Mouse (Mus musculus) kidney, adult 8-10 months (tissue): ENCODE results near the gene Bloc1s1.

ENCODE experiments used
- DNase-seq, 2 experiments: peaks; one replicate each; pipeline ENCODE4 v3.0.0; 2022

Gene Bloc1s1

DNA sequence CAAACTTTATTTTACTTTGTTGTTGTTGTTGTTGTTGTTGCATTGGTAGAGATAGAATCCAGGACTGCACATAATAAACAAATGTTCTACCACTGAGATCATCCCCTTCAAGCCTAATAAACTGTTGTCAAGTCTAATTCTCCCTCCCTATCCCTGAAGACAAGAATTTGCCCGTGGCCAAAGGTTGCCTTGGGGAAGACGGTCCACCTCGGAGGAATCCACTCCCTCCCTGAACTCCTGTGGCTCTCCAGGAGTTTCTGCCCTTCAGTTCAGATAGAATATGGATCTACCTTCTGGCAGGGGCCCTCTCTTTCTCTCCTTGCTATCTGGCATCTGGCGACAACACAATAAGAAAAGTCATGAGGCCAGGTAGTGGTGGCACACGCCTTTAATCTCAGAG lies 19.0 kb downstream of the Bloc1s1 start:
- DNase-seq, result peak; percentile 65 to 74

- DNase-seq, result peak in 1 of 2 experiments; percentile 52
These were observed 21.3 kb downstream of the Bloc1s1 start for GRCm38 (mm10) chr10:128902409-128902988.

- DNase-seq, result no peak
These were observed 22.4 kb downstream of the Bloc1s1 start for GRCm38 (mm10) chr10:128901409-128901808.

- DNase-seq, result peak in 1 of 2 experiments; percentile 5
These were observed 23.1 kb downstream of the Bloc1s1 start, which contains the start of gene Cd63 for GRCm38 (mm10) chr10:128900698-128901097. Gene Cd63, plus strand, starts transcription at chr10:128900989.

DNA sequence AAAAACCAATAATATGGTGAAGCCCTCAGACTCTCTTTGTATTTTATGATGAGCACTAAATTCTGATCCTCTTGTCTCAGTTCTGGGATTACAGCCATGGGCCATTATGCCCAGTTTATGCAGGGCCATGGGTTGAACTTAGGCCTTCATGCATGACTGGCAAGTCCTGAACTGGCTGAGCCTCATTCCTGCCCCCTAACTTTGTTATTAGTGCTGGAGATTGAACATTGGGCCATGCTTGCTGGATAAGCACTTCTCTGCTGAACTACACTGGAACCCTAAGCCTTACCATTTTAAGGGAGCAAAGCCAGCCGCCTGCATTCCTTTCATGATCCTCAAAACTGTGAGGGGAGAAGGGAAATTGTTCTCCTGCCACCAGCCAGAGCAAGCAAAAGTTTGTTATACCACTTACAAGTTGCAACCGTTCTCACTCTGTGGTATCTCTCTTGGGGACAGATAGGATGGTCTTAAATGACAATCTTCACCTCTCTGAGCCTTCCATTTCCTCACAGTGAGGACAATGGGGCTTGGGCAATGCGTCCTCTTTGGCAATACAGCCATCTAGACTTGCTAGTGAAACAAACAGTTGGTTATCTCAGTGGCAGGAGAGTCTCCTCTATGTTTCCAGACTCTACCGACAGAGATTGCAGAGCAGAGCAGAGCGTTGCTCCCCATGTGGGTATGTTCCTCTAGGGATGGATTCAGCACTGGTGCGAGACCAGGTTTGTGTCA lies 23.9 kb downstream of the Bloc1s1 start:
- peak; percentile 81 to 89 for DNase-seq

DNA sequence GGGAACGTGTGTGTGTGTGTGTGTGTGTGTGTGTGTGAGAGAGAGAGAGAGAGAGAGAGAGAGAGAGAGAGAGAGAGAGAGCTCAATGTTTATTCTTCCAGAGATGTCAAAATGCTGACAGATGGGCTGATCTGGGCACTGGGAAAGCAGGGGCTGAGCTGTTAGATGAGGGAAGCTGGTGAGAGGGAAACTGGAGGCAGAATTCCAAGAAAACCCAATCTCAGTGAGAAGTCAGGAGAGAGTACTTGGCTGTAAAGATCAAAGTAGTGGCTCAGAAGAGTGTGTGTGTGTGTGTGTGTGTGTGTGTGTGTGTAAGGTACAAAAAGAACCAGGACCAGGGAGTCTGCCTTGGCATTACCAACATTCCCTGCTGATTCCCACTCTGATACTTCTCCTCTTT lies 26.3 kb downstream of the Bloc1s1 start:
- no peak for DNase-seq

DNA sequence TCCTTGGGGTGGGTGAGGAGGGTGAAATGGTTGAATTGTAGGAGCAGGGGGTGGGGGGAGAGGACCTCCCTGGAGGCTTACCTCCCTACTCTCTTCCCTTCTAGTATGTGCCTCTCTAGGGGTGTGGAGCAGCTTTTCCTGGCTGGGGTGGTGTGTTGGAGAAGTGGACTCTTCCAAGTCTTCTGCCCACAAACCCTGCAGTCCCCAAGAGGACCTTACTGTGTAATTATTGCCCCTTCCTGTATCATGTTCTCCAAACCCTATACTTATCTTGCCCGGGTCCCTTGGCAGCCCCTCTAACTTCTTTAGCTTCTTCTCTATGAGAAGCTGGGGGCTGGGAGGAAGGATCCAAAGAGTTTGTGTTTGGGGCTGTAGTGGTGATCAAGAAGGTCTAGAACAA lies 27.0 kb downstream of the Bloc1s1 start:
- DNase-seq, result no peak

- peak; percentile 43 to 62 for DNase-seq
These were observed 27.7 kb downstream of the Bloc1s1 start for GRCm38 (mm10) chr10:128895952-128896693.

GRCm38 (mm10) chr10:128895437-128895836 lies 28.4 kb downstream of the Bloc1s1 start:
- DNase-seq, result peak; percentile 85 to 89

DNA sequence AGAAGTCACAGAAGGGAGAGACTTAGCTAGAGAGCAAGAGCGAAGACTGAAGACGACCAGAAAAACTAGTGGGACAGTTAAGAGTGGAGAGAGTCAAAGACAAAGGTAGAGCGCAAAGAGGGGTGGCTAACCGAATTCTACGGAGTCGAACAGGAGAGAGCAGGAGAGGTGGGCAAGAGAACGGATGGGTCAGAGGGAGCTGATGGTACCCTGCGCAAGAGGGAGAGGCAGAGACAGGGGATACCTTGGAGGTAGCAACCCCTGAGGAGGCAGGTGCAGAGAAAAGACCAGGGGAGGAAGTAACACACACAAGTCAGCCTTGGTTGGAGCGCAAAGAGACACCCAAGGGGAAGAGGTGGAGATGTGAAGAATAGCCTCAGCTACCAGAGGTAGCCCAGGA lies 31.6 kb downstream of the Bloc1s1 start:
- no peak for DNase-seq

DNA sequence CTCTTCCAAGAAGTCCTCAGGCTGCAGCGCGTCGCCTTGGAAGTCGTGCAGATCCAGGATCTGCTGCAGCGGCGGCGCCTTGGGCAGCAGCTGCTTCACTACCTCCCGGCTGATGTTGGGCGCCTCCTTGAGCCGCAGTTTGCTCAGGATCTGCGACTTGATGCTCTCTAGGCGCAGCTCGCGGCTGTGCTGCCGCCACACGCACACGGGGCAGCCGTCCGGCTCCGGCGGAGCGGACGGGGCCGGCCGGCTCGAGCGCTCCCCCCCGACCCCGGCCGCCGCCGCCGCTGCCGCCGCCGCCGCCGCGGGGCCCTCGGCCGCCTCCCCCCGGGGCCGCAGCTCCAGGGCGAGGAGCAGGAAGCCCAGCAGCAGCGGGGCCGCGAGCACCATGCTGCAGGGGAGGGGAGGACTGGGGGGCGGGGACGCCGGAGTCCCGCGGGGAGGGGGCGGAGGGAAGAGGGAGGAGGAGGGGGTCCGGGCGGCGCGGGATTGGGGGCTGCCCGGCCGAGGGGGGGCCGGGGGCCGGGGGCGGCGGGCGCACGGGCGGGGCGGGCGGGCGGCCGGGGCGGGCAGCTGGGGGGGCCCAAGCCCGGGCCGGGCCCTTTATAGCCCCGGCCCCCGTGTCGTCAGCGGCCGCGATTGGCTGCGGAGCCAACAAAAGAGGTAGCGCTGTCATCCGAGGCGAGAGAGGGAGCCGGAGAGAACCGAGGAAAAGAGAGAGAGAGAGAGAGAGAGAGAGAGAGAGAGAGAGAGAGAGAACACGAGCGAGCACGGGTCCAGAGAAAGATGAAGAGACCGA lies 32.3 kb downstream of the Bloc1s1 start, which contains the start of gene Gdf11:
Gdf11 (minus strand) TSS at position 423 of the 799 bp plus-strand sequence.
- no peak for DNase-seq

GRCm38 (mm10) chr10:128890383-128891295 lies 33.2 kb downstream of the Bloc1s1 start:
- no peak for DNase-seq

- no peak for DNase-seq
These were observed 34.0 kb downstream of the Bloc1s1 start for GRCm38 (mm10) chr10:128889846-128890245.

DNA sequence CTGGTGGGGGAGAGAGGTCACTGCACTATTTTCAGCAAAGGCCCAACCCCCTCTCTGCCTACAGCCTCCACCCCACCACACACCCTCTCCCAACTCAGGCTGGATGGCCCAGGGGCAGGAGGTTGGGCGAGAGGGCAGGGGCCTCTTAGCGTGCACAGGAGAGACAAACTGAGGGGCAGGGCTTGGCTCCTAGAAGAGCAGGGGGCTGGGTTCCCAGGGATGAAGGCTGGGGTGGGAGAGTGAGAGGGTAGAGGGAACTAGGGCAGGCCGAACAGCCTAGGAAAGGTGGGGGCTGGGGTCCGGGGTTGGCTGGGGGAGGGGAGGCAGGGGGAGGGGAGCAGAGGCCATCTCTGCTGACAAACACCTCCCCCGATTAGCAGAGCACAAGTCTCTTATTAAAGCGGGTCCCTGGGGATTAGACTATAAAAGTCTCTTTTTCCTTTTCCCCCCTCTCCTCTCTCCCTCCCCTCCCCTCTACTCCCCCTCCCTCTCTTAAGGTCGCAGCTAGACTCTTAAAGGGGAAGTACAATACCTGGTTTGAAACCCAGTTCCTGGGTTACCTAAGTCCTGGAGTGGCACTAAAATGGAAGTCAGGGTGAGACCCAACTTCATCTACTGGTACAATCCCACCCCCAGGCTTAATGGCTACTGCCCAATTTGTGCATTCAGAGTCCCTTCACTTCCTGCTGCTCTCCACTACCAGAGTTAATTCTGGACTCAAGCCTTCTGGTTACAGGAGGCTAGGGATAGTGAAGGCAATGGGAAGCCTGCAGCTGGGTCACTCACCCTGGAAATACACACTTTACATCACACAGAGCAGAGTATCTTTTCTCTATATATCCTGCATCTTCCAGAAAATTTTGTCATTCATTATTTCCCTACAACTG lies 34.7 kb downstream of the Bloc1s1 start:
- no peak for DNase-seq

DNA sequence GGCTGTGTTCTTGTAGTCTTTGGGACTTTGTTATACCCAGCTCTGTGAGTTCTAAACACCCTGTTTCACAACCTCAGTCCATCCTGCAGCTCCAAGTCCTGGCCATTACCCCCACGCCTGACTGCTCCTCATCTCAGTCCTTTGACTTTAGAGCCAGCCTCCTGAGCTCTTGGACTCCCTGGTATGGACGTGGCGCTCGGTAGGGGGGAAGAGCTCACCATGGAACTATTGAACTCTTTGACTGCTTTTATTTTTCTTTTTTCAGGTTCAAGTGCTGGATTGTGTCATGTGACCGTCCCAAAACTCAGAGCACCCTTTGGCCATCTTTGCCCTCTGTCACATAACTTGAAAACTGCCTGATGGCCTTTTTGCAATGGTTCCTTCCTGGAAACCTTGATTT lies 41.8 kb downstream of the Bloc1s1 start:
- peak; percentile 56 to 62 for DNase-seq

GRCm38 (mm10) chr10:128878811-128879210 lies 45.0 kb downstream of the Bloc1s1 start:
- DNase-seq, result no peak

GRCm38 (mm10) chr10:128878291-128878690 lies 45.5 kb downstream of the Bloc1s1 start:
- no peak for DNase-seq

DNA sequence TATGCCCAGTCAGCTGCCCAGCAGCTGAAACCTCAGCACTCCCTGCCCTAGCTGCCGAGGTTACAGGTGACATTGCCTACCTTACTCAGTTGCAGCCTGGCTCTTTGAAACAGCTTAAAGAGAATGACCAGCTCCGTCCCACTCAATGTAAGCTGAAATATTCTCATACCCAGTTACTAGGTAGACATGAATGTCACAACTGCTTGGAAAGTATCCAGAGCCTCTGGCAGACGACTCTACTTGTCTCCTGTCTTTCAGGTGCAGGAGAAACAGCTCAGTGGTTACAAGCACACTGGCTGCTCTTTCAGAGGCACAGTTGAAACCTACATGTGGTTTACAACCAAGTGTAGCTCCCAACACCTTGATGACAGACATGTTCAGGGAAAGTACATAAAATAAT lies 53.5 kb downstream of the Bloc1s1 start:
- no peak for DNase-seq
